Mouse (Mus musculus): ENCODE measurements around the gene Zfp36l2.

Gene Zfp36l2

GRCm38 (mm10) chr17:84195835-84196234 lies 8.1 kb upstream of the Zfp36l2 start:
- in situ Hi-C loops (cut with MboI; ENCODE audit: low sequenced_read_pairs) = loop anchor here (10.0 kb wide), 3 partner anchors 161 to 291 kb away; no protein-coding TSS in a partner anchor

GRCm38 (mm10) chr17:84195003-84195395 lies 7.3 kb upstream of the Zfp36l2 start:
- in situ Hi-C loops (cut with MboI; ENCODE audit: low sequenced_read_pairs) = loop anchor here (10.0 kb wide), 3 partner anchors 160 to 290 kb away; no protein-coding TSS in a partner anchor

- in situ Hi-C loops (cut with MboI; ENCODE audit: low sequenced_read_pairs) = loop anchor here (10.0 kb wide), 3 partner anchors 160 to 290 kb away; no protein-coding TSS in a partner anchor
These were observed 6.7 kb upstream of the Zfp36l2 start for GRCm38 (mm10) chr17:84194282-84195002.

GRCm38 (mm10) chr17:84193411-84193810 lies 5.7 kb upstream of the Zfp36l2 start:
- in situ Hi-C loops (cut with MboI; ENCODE audit: low sequenced_read_pairs) = loop anchor here (10.0 kb wide), 3 partner anchors 159 to 289 kb away; no protein-coding TSS in a partner anchor

- in situ Hi-C loops (cut with MboI; ENCODE audit: low sequenced_read_pairs) = loop anchor here (10.0 kb wide), 3 partner anchors 157 to 287 kb away; no protein-coding TSS in a partner anchor
These were observed 4.2 kb upstream of the Zfp36l2 start for GRCm38 (mm10) chr17:84191946-84192345.

GRCm38 (mm10) chr17:84190885-84191284 lies 3.1 kb upstream of the Zfp36l2 start:
- in situ Hi-C loops (cut with MboI; ENCODE audit: low sequenced_read_pairs) = loop anchor here (10.0 kb wide), 3 partner anchors 156 to 286 kb away; no protein-coding TSS in a partner anchor

GRCm38 (mm10) chr17:84189127-84189854 lies 1.5 kb upstream of the Zfp36l2 start:
- in situ Hi-C loops (cut with MboI; ENCODE audit: low sequenced_read_pairs) = loop anchor here (10.0 kb wide), 1 partner anchor 64 kb away; no protein-coding TSS in a partner anchor

- in situ Hi-C loops (cut with MboI; ENCODE audit: low sequenced_read_pairs) = loop anchor here (10.0 kb wide), 1 partner anchor 64 kb away; no protein-coding TSS in a partner anchor
These were observed 721 bp upstream of the Zfp36l2 start for GRCm38 (mm10) chr17:84188374-84188961.

- in situ Hi-C loops (cut with MboI; ENCODE audit: low sequenced_read_pairs) = loop anchor here (10.0 kb wide), 1 partner anchor 62 kb away; no protein-coding TSS in a partner anchor
These were observed 483 bp downstream of the Zfp36l2 start for GRCm38 (mm10) chr17:84187264-84187663.

GRCm38 (mm10) chr17:84186451-84187202 lies 1.1 kb downstream of the Zfp36l2 start:
- in situ Hi-C loops (cut with MboI; ENCODE audit: low sequenced_read_pairs) = loop anchor here (10.0 kb wide), 1 partner anchor 62 kb away; no protein-coding TSS in a partner anchor

GRCm38 (mm10) chr17:84185581-84186450 lies 1.9 kb downstream of the Zfp36l2 start:
- in situ Hi-C loops (cut with MboI; ENCODE audit: low sequenced_read_pairs) = loop anchor here (10.0 kb wide), 1 partner anchor 61 kb away; no protein-coding TSS in a partner anchor

- in situ Hi-C loops (cut with MboI; ENCODE audit: low sequenced_read_pairs) = loop anchor here (10.0 kb wide), 1 partner anchor 60 kb away; no protein-coding TSS in a partner anchor
These were observed 2.7 kb downstream of the Zfp36l2 start for GRCm38 (mm10) chr17:84185011-84185411.

- in situ Hi-C loops (cut with MboI; ENCODE audit: low sequenced_read_pairs) = loop anchor here (10.0 kb wide), 1 partner anchor 59 kb away; no protein-coding TSS in a partner anchor
These were observed 4.4 kb downstream of the Zfp36l2 start for GRCm38 (mm10) chr17:84183291-84183781.

- in situ Hi-C loops (cut with MboI; ENCODE audit: low sequenced_read_pairs) = loop anchor here (10.0 kb wide), 1 partner anchor 58 kb away; no protein-coding TSS in a partner anchor
These were observed 5.2 kb downstream of the Zfp36l2 start for GRCm38 (mm10) chr17:84182311-84183271.

GRCm38 (mm10) chr17:84181502-84182310 lies 6.0 kb downstream of the Zfp36l2 start:
- in situ Hi-C loops (cut with MboI; ENCODE audit: low sequenced_read_pairs) = loop anchor here (10.0 kb wide), 1 partner anchor 57 kb away; no protein-coding TSS in a partner anchor

- in situ Hi-C loops (cut with MboI; ENCODE audit: low sequenced_read_pairs) = loop anchor here (10.0 kb wide), 1 partner anchor 56 kb away; no protein-coding TSS in a partner anchor
These were observed 6.8 kb downstream of the Zfp36l2 start for GRCm38 (mm10) chr17:84180715-84181501.

All from CH12F3 (cell line).